Mouse (Mus musculus) E14TG2a.4 (cell line): ENCODE data around the gene Trpv4.

Experiments
- CTCF ChIP-seq: conservative IDR thresholded peaks from 2 replicates; pipeline ENCODE4 v1.5.1; 2014; ENCODE audit warnings: low read length
- NANOG ChIP-seq: IDR thresholded peaks from 2 replicates; pipeline ENCODE4 v1.6.1; 2014; ENCODE audit warnings: borderline replicate concordance, low read length, mixed read lengths
- POU5F1 ChIP-seq: IDR thresholded peaks from 2 replicates; pipeline ENCODE4 v1.6.1; 2014; ENCODE audit warnings: low read length, borderline replicate concordance

- TF ChIP-seq CTCF: peak; percentile 48
- TF ChIP-seq NANOG: no peak
- no peak for TF ChIP-seq POU5F1
Observed at GRCm38 (mm10) chr5:114603975-114604374, 54.2 kb downstream of the Trpv4 start.
